Mouse (Mus musculus): ENCODE measurements around the gene Klhl3. TPM values are rescaled to one million over a fixed set of nuclear protein-coding genes. Genes with fewer than 3 reads are reported as not detected.

The Klhl3 gene
- total and polyA plus RNA-seq, 3 experiments, result 2.1 to 4.3 (median 2.7) TPM

DNA sequence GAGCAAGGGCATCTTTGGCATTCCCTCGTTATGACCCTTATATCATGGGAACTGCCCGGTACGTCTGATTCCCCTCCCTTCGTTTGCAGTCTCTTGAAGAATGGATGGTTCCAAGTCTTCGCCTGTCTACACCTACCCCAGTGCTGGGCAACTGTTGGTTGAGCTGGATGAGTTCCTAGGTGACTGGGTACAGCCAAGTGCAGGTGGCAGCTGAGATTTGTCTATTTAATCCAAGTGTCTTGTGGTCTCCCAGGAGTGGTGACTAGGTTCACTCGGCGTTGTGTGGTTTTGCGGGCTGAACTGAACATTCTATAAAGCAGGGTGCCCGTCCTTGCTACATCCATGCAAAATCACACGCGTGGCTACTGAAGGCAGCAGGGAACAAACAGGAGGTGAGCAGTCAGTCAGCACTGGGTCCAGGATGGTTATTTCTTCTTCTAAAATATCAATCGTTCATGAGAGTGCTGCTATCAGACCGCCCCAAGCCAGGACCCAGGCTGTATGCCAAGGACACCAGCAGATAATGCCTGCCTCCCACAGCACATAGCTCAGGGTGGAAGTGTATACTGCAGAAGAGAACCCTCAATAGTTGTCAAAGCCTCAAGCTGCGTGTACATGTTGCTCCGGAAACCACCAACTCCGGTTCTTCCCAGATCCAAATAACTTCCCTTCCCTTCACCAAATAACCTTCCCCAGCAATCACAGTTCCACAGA is 87.5 kb downstream of the Klhl3 start:
- no peak for TF ChIP-seq CTCF (IDR thresholded peaks at IDR 0.05)
- Histone ChIP-seq H3K27ac (no peak overlapping the region), H3K9ac (ENCODE audit: low read depth, low read length) (no peak overlapping the region), H3K36me3 (ENCODE audit: control insufficient read depth, insufficient read depth, low read length) (no peaks in the 10 kb centered on the region), H3K79me2 (replicated peaks; ENCODE audit: control insufficient read depth, insufficient read depth, low read length) (no peaks in the 10 kb centered on the region), H3K4me1 (ENCODE audit: control insufficient read depth, insufficient read depth, low read length) (no peaks in the 10 kb centered on the region), H3K4me3 (no peak overlapping the region), H3K27me3 (ENCODE audit: control insufficient read depth, insufficient read depth, low read length) (no peaks in the 10 kb centered on the region)
- no peak for DNase-seq
- WGBS, result 68% methylated on average over 16 of the region's 16 CpGs
- intact Hi-C loops (cut with DNase I), result no loop called here

DNA sequence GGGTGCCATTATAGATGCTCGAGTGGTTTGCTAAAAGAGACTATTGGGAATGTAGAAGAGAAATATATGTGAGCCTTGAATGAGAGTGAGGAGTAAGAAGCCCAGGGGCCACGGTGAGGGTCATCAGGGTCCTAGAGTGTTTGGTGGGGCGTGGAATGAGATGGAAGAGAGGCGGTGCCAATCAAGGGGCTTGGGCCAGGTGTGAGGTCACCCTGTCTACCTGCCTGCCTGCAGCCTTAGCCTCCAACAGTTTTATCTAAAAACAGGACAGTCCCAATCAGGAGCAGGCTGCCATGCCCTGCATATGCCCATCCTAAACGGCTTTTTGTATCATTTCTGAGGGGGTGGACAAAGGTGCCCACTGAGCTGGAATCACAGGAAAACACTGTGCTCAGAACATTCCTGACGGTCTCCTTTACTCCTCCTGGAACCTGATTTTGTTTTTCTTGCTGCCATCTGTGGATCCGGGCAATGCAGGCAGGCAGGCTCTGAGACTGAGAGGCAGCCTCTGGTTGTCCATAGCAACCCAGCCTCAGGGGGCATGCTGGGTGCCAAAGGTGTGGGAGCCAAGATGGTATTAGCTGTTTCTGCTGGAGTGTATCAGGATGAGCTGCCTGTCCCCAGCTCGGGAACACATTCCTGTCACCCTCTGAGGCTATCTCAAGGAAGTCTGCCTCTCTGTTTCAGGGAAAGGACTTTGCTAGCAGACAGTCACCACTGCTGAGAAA is 89.5 kb downstream of the Klhl3 start:
- intact Hi-C loops (cut with DNase I), result no loop called here
- Histone ChIP-seq H3K79me2 (replicated peaks; ENCODE audit: control insufficient read depth, insufficient read depth, low read length) (no peaks in the 10 kb centered on the region), H3K36me3 (ENCODE audit: control insufficient read depth, insufficient read depth, low read length) (no peaks in the 10 kb centered on the region), H3K27me3 (ENCODE audit: control insufficient read depth, insufficient read depth, low read length) (no peaks in the 10 kb centered on the region), H3K4me3 (no peak overlapping the region), H3K9ac (ENCODE audit: low read depth, low read length) (no peak overlapping the region), H3K4me1 (ENCODE audit: control insufficient read depth, insufficient read depth, low read length) (no peaks in the 10 kb centered on the region), H3K27ac (no peak overlapping the region)
- WGBS, result 80% methylated on average over 8 of the region's 8 CpGs
- TF ChIP-seq EP300 (IDR thresholded peaks at IDR 0.05; ENCODE audit: insufficient read depth, low read depth, low read length) (no peak), CTCF (IDR thresholded peaks at IDR 0.05) (no peak), POLR2A (IDR thresholded peaks at IDR 0.05; ENCODE audit: insufficient read depth, low read depth, low read length) (no peak)
- no peak for DNase-seq

DNA sequence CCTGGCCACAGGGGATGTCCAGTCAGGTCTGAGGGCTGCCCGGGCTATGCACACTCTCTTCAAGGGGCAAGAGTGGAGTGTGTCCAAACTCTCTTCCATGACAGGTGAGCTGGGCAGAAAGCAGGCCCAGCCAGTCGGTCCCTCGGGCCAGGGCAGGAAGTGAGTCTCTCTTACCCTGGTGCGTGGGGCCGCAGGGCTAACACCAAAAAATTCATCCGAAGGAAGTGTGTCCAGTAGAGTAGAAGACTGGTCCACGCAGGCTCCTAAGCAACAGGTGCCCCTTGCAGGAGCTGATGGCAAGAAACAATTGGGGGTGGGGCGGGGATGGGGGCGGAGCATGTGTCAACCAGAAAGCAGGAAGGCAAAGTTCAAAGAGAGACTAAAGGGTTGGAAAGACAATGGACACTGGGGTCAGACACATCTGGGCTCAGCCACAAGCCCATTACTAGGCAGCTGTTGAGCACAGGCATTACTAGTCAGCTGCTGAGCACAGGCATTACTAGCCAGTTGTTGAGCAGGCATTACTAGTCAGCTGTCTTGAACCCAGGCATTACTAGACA is 90.3 kb downstream of the Klhl3 start:
- Histone ChIP-seq H3K4me3 (no peak overlapping the region), H3K79me2 (replicated peaks; ENCODE audit: control insufficient read depth, insufficient read depth, low read length) (no peaks in the 10 kb centered on the region), H3K27ac (no peak overlapping the region), H3K9ac (ENCODE audit: low read depth, low read length) (no peak overlapping the region), H3K27me3 (ENCODE audit: control insufficient read depth, insufficient read depth, low read length) (no peaks in the 10 kb centered on the region), H3K4me1 (ENCODE audit: control insufficient read depth, insufficient read depth, low read length) (no peaks in the 10 kb centered on the region), H3K36me3 (ENCODE audit: control insufficient read depth, insufficient read depth, low read length) (no peaks in the 10 kb centered on the region)
- 69% methylated on average over 9 of the region's 9 CpGs for WGBS
- no peak for TF ChIP-seq EP300 (IDR thresholded peaks at IDR 0.05; ENCODE audit: insufficient read depth, low read depth, low read length)
- no peak for TF ChIP-seq CTCF (IDR thresholded peaks at IDR 0.05)
- TF ChIP-seq POLR2A (IDR thresholded peaks at IDR 0.05; ENCODE audit: insufficient read depth, low read depth, low read length), result no peak
- DNase-seq, result no peak
- intact Hi-C loops (cut with DNase I), result no loop called here

DNA sequence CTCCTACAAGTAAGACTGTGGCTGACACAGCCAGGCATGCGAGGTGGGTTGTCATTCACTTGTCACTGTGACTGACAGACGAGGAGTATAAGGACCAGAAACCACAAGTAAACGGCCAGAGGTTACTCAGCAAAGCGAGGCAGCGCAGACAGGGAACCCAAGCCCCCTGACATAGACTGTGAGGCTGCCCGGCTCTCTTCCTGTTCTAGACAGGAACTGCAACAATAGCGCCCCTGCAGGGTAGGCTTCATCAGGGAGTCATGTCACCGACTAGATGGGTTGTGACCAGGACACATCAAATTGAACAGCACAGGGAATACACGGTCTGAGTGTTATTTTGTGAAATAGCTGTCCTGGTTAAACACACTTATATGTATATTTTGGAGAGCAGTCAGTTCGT is 93.0 kb downstream of the Klhl3 start:
- intact Hi-C loops (cut with DNase I), result no loop called here
- Histone ChIP-seq H3K4me3 (no peak overlapping the region), H3K9ac (ENCODE audit: low read depth, low read length) (no peak overlapping the region), H3K27ac (no peak overlapping the region), H3K79me2 (replicated peaks; ENCODE audit: control insufficient read depth, insufficient read depth, low read length) (no peaks in the 10 kb centered on the region), H3K4me1 (ENCODE audit: control insufficient read depth, insufficient read depth, low read length) (no peaks in the 10 kb centered on the region), H3K27me3 (ENCODE audit: control insufficient read depth, insufficient read depth, low read length) (no peaks in the 10 kb centered on the region), H3K36me3 (ENCODE audit: control insufficient read depth, insufficient read depth, low read length) (no peaks in the 10 kb centered on the region)
- no peak for DNase-seq
- WGBS, result 84% methylated on average over 10 of the region's 10 CpGs
- no peak for TF ChIP-seq POLR2A (IDR thresholded peaks at IDR 0.05; ENCODE audit: insufficient read depth, low read depth, low read length)
- TF ChIP-seq EP300 (IDR thresholded peaks at IDR 0.05; ENCODE audit: insufficient read depth, low read depth, low read length), result no peak
- no peak for TF ChIP-seq CTCF (IDR thresholded peaks at IDR 0.05)

DNA sequence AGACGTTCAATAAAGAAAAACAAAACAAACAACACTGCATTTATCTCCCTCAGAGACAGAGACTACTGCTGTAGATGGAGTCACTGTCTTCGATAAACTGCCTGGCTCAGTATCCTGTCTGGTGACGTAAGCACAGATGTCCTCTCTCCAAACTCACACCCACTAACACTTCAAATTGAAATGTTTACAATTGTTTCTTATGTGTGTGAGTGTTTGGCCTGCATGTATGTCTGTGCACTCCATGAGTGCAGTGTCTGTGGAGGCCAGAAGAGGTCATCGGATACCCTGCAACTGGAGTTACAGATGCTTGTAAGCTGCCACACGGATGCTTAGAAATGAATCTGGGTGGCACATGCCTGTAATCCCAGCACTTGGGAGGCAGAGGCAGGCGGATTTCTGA is 96.1 kb downstream of the Klhl3 start:
- H3K4me3 ChIP-seq, result no peak overlapping the region
- H3K36me3 ChIP-seq (ENCODE audit: control insufficient read depth, insufficient read depth, low read length), result no peaks in the 10 kb centered on the region
- H3K4me1 ChIP-seq (ENCODE audit: control insufficient read depth, insufficient read depth, low read length), result no peaks in the 10 kb centered on the region
- 77% methylated on average over 6 of the region's 6 CpGs for WGBS
- no peaks in the 10 kb centered on the region for H3K79me2 ChIP-seq (replicated peaks; ENCODE audit: control insufficient read depth, insufficient read depth, low read length)
- DNase-seq, result no peak
- H3K27me3 ChIP-seq (ENCODE audit: control insufficient read depth, insufficient read depth, low read length), result no peaks in the 10 kb centered on the region
- intact Hi-C loops (cut with DNase I), result no loop called here
- H3K27ac ChIP-seq, result no peak overlapping the region
- H3K9ac ChIP-seq (ENCODE audit: low read depth, low read length), result no peak overlapping the region
- TF ChIP-seq EP300 (IDR thresholded peaks at IDR 0.05; ENCODE audit: insufficient read depth, low read depth, low read length), result no peak
- TF ChIP-seq POLR2A (IDR thresholded peaks at IDR 0.05; ENCODE audit: insufficient read depth, low read depth, low read length), result no peak
- 0 out of 2 replicates have a peak, but pooled peaks have one; percentile 5 for TF ChIP-seq CTCF (IDR thresholded peaks at IDR 0.05)

Measured in heart, adult 2 months (tissue).